Mouse (Mus musculus) olfactory bulb, adult 2 months (tissue): ENCODE results near the gene Ppp1r14b.

ENCODE experiments used
- CTCF ChIP-seq: fragments of 200-500 bp; IDR thresholded peaks from 2 replicates; pipeline ENCODE4 v1.5.1; 2012; ENCODE audit warnings: low read depth, mild to moderate bottlenecking, low read length, moderate library complexity; ENCODE audit not compliant: insufficient read depth
- POLR2A ChIP-seq: fragments of 200-500 bp; IDR thresholded peaks from 2 replicates; pipeline ENCODE4 v1.6.1; 2012; ENCODE audit warnings: mild to moderate bottlenecking, low read depth, low read length, moderate library complexity; ENCODE audit not compliant: insufficient read depth

DNA sequence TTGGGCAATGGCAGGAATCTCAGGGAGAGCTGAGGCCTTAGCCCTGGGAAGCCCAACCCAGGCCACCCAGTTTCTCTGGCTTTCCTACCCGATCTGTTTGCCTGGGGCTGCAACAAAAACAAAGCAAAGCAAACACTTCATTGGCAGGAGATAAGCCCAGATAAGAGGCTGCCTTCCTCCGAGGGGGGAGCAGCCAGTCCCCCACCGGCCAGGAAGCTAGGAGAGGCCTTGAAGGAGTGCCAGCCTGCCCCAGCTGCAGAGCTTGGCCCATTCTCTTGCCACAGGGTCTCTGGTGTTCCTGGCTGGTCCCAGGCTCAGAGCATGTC, 22.1 kb upstream of the Ppp1r14b start:
- no peak for TF ChIP-seq CTCF
- TF ChIP-seq POLR2A: no peak
